ENCODE assay signal across 8 mouse cellular contexts in the genomic region with DNA sequence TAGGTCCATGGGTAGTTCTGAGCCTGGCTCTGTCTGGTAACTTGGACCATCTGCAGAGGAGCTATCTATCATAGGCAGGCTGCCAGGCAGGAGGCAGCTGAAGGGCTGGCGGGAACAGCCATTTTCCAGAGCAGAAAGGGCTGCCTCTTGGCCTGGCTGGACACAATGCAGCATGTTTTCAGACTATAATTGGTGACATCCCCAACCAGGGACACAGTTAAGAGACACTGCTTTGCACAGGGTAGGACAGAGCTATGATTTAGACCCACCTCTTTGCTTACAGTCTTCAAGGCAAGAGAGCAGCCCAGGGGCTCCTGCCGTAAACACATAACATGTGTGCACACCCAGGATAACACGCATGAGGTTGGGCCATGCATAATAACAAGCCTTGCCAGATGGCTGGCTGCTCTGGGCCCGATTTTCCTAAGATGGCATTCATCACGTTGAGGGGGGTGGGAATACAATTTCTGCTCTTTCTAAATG. TPM values are rescaled to one million over a fixed set of nuclear protein-coding genes. Genes with fewer than 3 reads are reported as not detected.
DNase-seq lines count a peak whose midpoint lies in the region; ATAC-seq lines count a peak whose summit lies in the region.

No protein-coding gene starts in this region.

- no peak for DNase-seq in kidney, postnatal 36 days
- DNase-seq in cerebellum, adult 9-10 months = peak; percentile 83
- DNase-seq in heart, postnatal 4 days = peak; percentile 42
- DNase-seq in lung, postnatal 14 days = peak; percentile 36
- no peak for DNase-seq in kidney, adult 9 months
- no peak for DNase-seq in thymus, postnatal 25 days

- ATAC-seq in kidney, embryonic 14.5 days (ENCODE audit: low FRiP score, low TSS enrichment) = no peak
- no peak for ATAC-seq in granulocyte monocyte progenitor cell, adult 5-6 weeks (replicated peaks; ENCODE audit: poor library complexity, severe bottlenecking)

- H3K36me3 ChIP-seq in kidney, embryonic 14.5 days (ENCODE audit: control insufficient read depth, insufficient read depth, low read length) = no peaks in the 10 kb centered on the region

- H3K4me3 ChIP-seq in kidney, embryonic 14.5 days (ENCODE audit: low read length) = no peak overlapping the region

- WGBS in kidney, embryonic 14.5 days = 81% methylated on average over 5 of the region's 5 CpGs

- H3K4me1 ChIP-seq in kidney, embryonic 14.5 days (ENCODE audit: control insufficient read depth, insufficient read depth, low read length) = 0 out of 2 replicates have a peak, but pooled peaks cover 2% of the 10 kb centered on the region

- no peaks in the 10 kb centered on the region for H3K27me3 ChIP-seq in kidney, embryonic 14.5 days (ENCODE audit: control insufficient read depth, insufficient read depth, low read length)

- no peak overlapping the region for H3K9ac ChIP-seq in kidney, embryonic 14.5 days (ENCODE audit: low read depth, low read length)

- no peak overlapping the region for H3K4me2 ChIP-seq in kidney, embryonic 14.5 days (replicated peaks; ENCODE audit: low read depth, low read length)

- no peaks in the 10 kb centered on the region for H3K9me3 ChIP-seq in kidney, embryonic 14.5 days (ENCODE audit: control insufficient read depth, low read length)

- 0 out of 2 replicates have a peak overlapping the region, but pooled peaks have one; percentile 14 for H3K27ac ChIP-seq in kidney, embryonic 14.5 days (ENCODE audit: low read depth, low read length)

RNA-seq across cellular contexts. Expression of gene Sema4d, which starts 23.1 kb away (rescaled TPM):
- polyA plus RNA-seq in kidney, embryonic 14.5 days (2014; fragmentation: Nextera tagmentation; extraction: Ambion mirVana) = 11.3 and 20.2 TPM in 2 replicates
- 10 to 100 TPM; 54.7 to 61.4 TPM for total RNA-seq in heart, postnatal 4 days (2021)
- 31.5 and 32.8 TPM in 2 replicates for total RNA-seq in granulocyte monocyte progenitor cell, adult 5-6 weeks (2014; fragmentation: Nextera tagmentation)
- total RNA-seq in granulocyte monocyte progenitor cell, adult 5-6 weeks (2017) = 8.3 and 9.9 TPM in 2 replicates

RNA-seq across cellular contexts. Expression of gene Gadd45g, which starts 29.9 kb away (rescaled TPM):
- polyA plus RNA-seq in kidney, embryonic 14.5 days (2014; fragmentation: Nextera tagmentation; extraction: Ambion mirVana) = 26.6 and 29.0 TPM in 2 replicates
- 10 to 100 TPM; 23.8 to 29.4 TPM for total RNA-seq in heart, postnatal 4 days (2021)
- 0.60 and 1.8 TPM in 2 replicates for total RNA-seq in granulocyte monocyte progenitor cell, adult 5-6 weeks (2014; fragmentation: Nextera tagmentation)
- 3.3 and 7.0 TPM in 2 replicates for total RNA-seq in granulocyte monocyte progenitor cell, adult 5-6 weeks (2017)

Comparison
In these comparisons a context has a peak if more than half of its experiments do, and no peak if none do; other contexts are left out.
1. DNase-seq: peak in cerebellum, adult 9-10 months (single experiment), heart, postnatal 4 days (single experiment) and lung, postnatal 14 days (single experiment); none in kidney, postnatal 36 days (0 of 2), kidney, adult 9 months (single experiment) and thymus, postnatal 25 days (single experiment).